Mouse (Mus musculus): ENCODE data around the gene Cstf3. TPM values are rescaled to one million over a fixed set of nuclear protein-coding genes. Genes with fewer than 3 reads are reported as not detected.

Cstf3 gene
- polyA plus RNA-seq, 1 experiment from 2014 or later: 112 TPM

GRCm38 (mm10) chr2:104578836-104579604 is 11.3 kb upstream of the Cstf3 start:
- H3K9ac ChIP-seq (replicated peaks): no peak overlapping the region
- no peaks in the 10 kb centered on the region for H3K27me3 ChIP-seq
- WGBS: 70% methylated on average over 5 of the region's 5 CpGs
- ATAC-seq (ENCODE audit: low FRiP score, low read depth): no peak
- no peaks in the 10 kb centered on the region for H3K9me3 ChIP-seq
- H3K4me1 ChIP-seq: no peaks in the 10 kb centered on the region
- H3K36me3 ChIP-seq: no peaks in the 10 kb centered on the region
- H3K27ac ChIP-seq (replicated peaks): no peak overlapping the region
- no peak overlapping the region for H3K4me2 ChIP-seq (replicated peaks)
- H3K4me3 ChIP-seq: no peak overlapping the region

GRCm38 (mm10) chr2:104579784-104580446 is 10.4 kb upstream of the Cstf3 start:
- Histone ChIP-seq H3K4me2 (replicated peaks) (no peak overlapping the region), H3K4me1 (no peaks in the 10 kb centered on the region), H3K9me3 (no peaks in the 10 kb centered on the region), H3K4me3 (no peak overlapping the region), H3K27ac (replicated peaks) (no peak overlapping the region), H3K27me3 (no peaks in the 10 kb centered on the region), H3K9ac (replicated peaks) (no peak overlapping the region), H3K36me3 (no peaks in the 10 kb centered on the region)
- 88% methylated on average over 7 of the region's 7 CpGs for WGBS
- ATAC-seq (ENCODE audit: low FRiP score, low read depth): no peak

GRCm38 (mm10) chr2:104581281-104581879 is 8.9 kb upstream of the Cstf3 start:
- Histone ChIP-seq H3K4me3 (no peak overlapping the region), H3K36me3 (no peaks in the 10 kb centered on the region), H3K9ac (replicated peaks) (no peak overlapping the region), H3K4me2 (replicated peaks) (no peak overlapping the region), H3K27ac (replicated peaks) (no peak overlapping the region), H3K4me1 (no peaks in the 10 kb centered on the region), H3K9me3 (no peaks in the 10 kb centered on the region), H3K27me3 (no peaks in the 10 kb centered on the region)
- 81% methylated on average over 9 of the region's 9 CpGs for WGBS
- no peak for ATAC-seq (ENCODE audit: low FRiP score, low read depth)

GRCm38 (mm10) chr2:104583032-104583431 is 7.3 kb upstream of the Cstf3 start:
- Histone ChIP-seq H3K4me1 (no peaks in the 10 kb centered on the region), H3K9ac (replicated peaks) (0 out of 2 replicates have a peak overlapping the region, but pooled peaks have one; percentile 11), H3K4me2 (replicated peaks) (no peak overlapping the region), H3K9me3 (no peaks in the 10 kb centered on the region), H3K4me3 (no peak overlapping the region), H3K27me3 (no peaks in the 10 kb centered on the region), H3K36me3 (no peaks in the 10 kb centered on the region), H3K27ac (replicated peaks) (no peak overlapping the region)
- WGBS: 68% methylated on average over 6 of the region's 6 CpGs
- no peak for ATAC-seq (ENCODE audit: low FRiP score, low read depth)

- Histone ChIP-seq H3K9me3 (no peaks in the 10 kb centered on the region), H3K4me3 (no peak overlapping the region), H3K4me2 (replicated peaks) (no peak overlapping the region), H3K27me3 (no peaks in the 10 kb centered on the region), H3K9ac (replicated peaks) (no peak overlapping the region), H3K4me1 (0 out of 2 replicates have a peak, but pooled peaks cover under 1% of the 10 kb centered on the region), H3K27ac (replicated peaks) (no peak overlapping the region), H3K36me3 (no peaks in the 10 kb centered on the region)
- WGBS: 70% methylated on average over 7 of the region's 7 CpGs
- no peak for ATAC-seq (ENCODE audit: low FRiP score, low read depth)
Observed at GRCm38 (mm10) chr2:104584226-104584625, 6.1 kb upstream of the Cstf3 start.

GRCm38 (mm10) chr2:104585645-104586044 is 4.7 kb upstream of the Cstf3 start:
- Histone ChIP-seq H3K9me3 (no peaks in the 10 kb centered on the region), H3K4me3 (no peak overlapping the region), H3K27ac (replicated peaks) (no peak overlapping the region), H3K4me1 (peaks cover 5% of the 10 kb centered on the region; the same call in 1 of the 2 replicates), H3K27me3 (no peaks in the 10 kb centered on the region), H3K36me3 (no peaks in the 10 kb centered on the region), H3K9ac (replicated peaks) (no peak overlapping the region), H3K4me2 (replicated peaks) (no peak overlapping the region)
- ATAC-seq (ENCODE audit: low FRiP score, low read depth): no peak
- 56% methylated on average over 2 of the region's 2 CpGs for WGBS

- H3K9me3 ChIP-seq: no peaks in the 10 kb centered on the region
- H3K4me1 ChIP-seq: peaks cover 19% of the 10 kb centered on the region
- 94% methylated on average over 5 of the region's 5 CpGs for WGBS
- no peaks in the 10 kb centered on the region for H3K36me3 ChIP-seq
- no peak for ATAC-seq (ENCODE audit: low FRiP score, low read depth)
- no peak overlapping the region for H3K27ac ChIP-seq (replicated peaks)
- H3K9ac ChIP-seq (replicated peaks): no peak overlapping the region
- H3K4me3 ChIP-seq: no peak overlapping the region
- H3K27me3 ChIP-seq: no peaks in the 10 kb centered on the region
- no peak overlapping the region for H3K4me2 ChIP-seq (replicated peaks)
Observed at GRCm38 (mm10) chr2:104588552-104588951, 1.8 kb upstream of the Cstf3 start.

GRCm38 (mm10) chr2:104590829-104591117 is 450 bp downstream of the Cstf3 start:
- Histone ChIP-seq H3K36me3 (no peaks in the 10 kb centered on the region), H3K4me1 (peaks cover 19% of the 10 kb centered on the region), H3K4me3 (peak overlapping the region; percentile 74), H3K9ac (replicated peaks) (peak overlapping the region; percentile 90), H3K4me2 (replicated peaks) (peak overlapping the region; percentile 74), H3K27ac (replicated peaks) (peak overlapping the region; percentile 86), H3K9me3 (no peaks in the 10 kb centered on the region), H3K27me3 (no peaks in the 10 kb centered on the region)
- WGBS: 0% methylated on average over 19 of the region's 19 CpGs
- ATAC-seq (ENCODE audit: low FRiP score, low read depth): no peak

GRCm38 (mm10) chr2:104591141-104591540 is 818 bp downstream of the Cstf3 start:
- no peak for ATAC-seq (ENCODE audit: low FRiP score, low read depth)
- no peaks in the 10 kb centered on the region for H3K27me3 ChIP-seq
- H3K4me3 ChIP-seq: peak overlapping the region; percentile 74
- no peaks in the 10 kb centered on the region for H3K9me3 ChIP-seq
- H3K4me2 ChIP-seq (replicated peaks): peak overlapping the region; percentile 74
- peak overlapping the region; percentile 90 for H3K9ac ChIP-seq (replicated peaks)
- no peaks in the 10 kb centered on the region for H3K36me3 ChIP-seq
- H3K27ac ChIP-seq (replicated peaks): peak overlapping the region; percentile 86
- peaks cover 19% of the 10 kb centered on the region for H3K4me1 ChIP-seq
- WGBS: 3% methylated on average over 6 of the region's 6 CpGs

GRCm38 (mm10) chr2:104595063-104595462 is 4.7 kb downstream of the Cstf3 start:
- ATAC-seq (ENCODE audit: low FRiP score, low read depth): no peak
- H3K9me3 ChIP-seq: no peaks in the 10 kb centered on the region
- WGBS: 92% methylated on average over 1 of the region's 1 CpGs
- H3K4me2 ChIP-seq (replicated peaks): no peak overlapping the region
- H3K4me1 ChIP-seq: peaks cover 14% of the 10 kb centered on the region
- no peak overlapping the region for H3K27ac ChIP-seq (replicated peaks)
- no peaks in the 10 kb centered on the region for H3K27me3 ChIP-seq
- H3K4me3 ChIP-seq: no peak overlapping the region
- H3K36me3 ChIP-seq: no peaks in the 10 kb centered on the region; the same call in 1 of the 2 replicates
- no peak overlapping the region for H3K9ac ChIP-seq (replicated peaks)

GRCm38 (mm10) chr2:104603431-104603830 is 13.1 kb downstream of the Cstf3 start:
- H3K9ac ChIP-seq (replicated peaks): no peak overlapping the region
- no peak overlapping the region for H3K4me3 ChIP-seq
- no peaks in the 10 kb centered on the region for H3K27me3 ChIP-seq
- H3K36me3 ChIP-seq: peaks cover 5% of the 10 kb centered on the region; the same call in 1 of the 2 replicates
- no peak overlapping the region for H3K27ac ChIP-seq (replicated peaks)
- no peaks in the 10 kb centered on the region for H3K4me1 ChIP-seq
- H3K9me3 ChIP-seq: no peaks in the 10 kb centered on the region
- ATAC-seq (ENCODE audit: low FRiP score, low read depth): no peak
- H3K4me2 ChIP-seq (replicated peaks): no peak overlapping the region
- WGBS: 49% methylated on average over 1 of the region's 1 CpGs

GRCm38 (mm10) chr2:104604718-104605117 is 14.4 kb downstream of the Cstf3 start:
- WGBS: 81% methylated on average over 5 of the region's 5 CpGs
- no peak for ATAC-seq (ENCODE audit: low FRiP score, low read depth)
- no peaks in the 10 kb centered on the region for H3K4me1 ChIP-seq
- no peak overlapping the region for H3K4me3 ChIP-seq
- H3K27me3 ChIP-seq: no peaks in the 10 kb centered on the region
- H3K4me2 ChIP-seq (replicated peaks): no peak overlapping the region
- H3K36me3 ChIP-seq: peaks cover 5% of the 10 kb centered on the region; the same call in 1 of the 2 replicates
- H3K27ac ChIP-seq (replicated peaks): no peak overlapping the region
- H3K9me3 ChIP-seq: no peaks in the 10 kb centered on the region
- H3K9ac ChIP-seq (replicated peaks): no peak overlapping the region
